Mouse (Mus musculus): ENCODE measurements around the gene Ciart. TPM values are rescaled to one million over a fixed set of nuclear protein-coding genes. Genes with fewer than 3 reads are reported as not detected.
"Not testable (repeated sequence)": the region's sequence is repeated elsewhere in the genome, so short reads cannot be mapped to it uniquely, and the experiment has no call there.

The Ciart gene
- polyA plus RNA-seq, 1 experiment, result not detected

DNA sequence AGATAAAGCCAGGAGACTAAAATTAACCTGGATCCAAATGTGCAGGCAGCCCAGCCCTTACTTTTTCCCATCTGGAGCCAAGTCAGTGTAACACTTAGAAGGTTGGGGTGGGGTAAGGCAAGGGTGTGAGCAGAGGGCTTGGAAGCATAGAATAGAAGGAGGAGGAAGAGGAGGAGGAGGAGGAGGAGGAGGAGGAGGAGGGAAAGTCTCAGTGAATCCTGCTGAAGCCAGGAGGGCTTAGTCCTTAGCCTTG is 20.2 kb upstream of the Ciart start:
- Histone ChIP-seq H3K27ac (ENCODE audit: insufficient read depth, low read depth, low read length) (no peak overlapping the region), H3K4me1 (ENCODE audit: control insufficient read depth, insufficient read depth, low read length) (peaks cover 11% of the 10 kb centered on the region), H3K4me3 (ENCODE audit: insufficient read depth, low read depth, low read length) (no peak overlapping the region)
- TF ChIP-seq POLR2A (IDR thresholded peaks at IDR 0.05; ENCODE audit: insufficient read depth, low read depth, low read length) (no peak), CTCF (IDR thresholded peaks at IDR 0.05; ENCODE audit: insufficient read depth, low read depth, low read length) (no peak)

DNA sequence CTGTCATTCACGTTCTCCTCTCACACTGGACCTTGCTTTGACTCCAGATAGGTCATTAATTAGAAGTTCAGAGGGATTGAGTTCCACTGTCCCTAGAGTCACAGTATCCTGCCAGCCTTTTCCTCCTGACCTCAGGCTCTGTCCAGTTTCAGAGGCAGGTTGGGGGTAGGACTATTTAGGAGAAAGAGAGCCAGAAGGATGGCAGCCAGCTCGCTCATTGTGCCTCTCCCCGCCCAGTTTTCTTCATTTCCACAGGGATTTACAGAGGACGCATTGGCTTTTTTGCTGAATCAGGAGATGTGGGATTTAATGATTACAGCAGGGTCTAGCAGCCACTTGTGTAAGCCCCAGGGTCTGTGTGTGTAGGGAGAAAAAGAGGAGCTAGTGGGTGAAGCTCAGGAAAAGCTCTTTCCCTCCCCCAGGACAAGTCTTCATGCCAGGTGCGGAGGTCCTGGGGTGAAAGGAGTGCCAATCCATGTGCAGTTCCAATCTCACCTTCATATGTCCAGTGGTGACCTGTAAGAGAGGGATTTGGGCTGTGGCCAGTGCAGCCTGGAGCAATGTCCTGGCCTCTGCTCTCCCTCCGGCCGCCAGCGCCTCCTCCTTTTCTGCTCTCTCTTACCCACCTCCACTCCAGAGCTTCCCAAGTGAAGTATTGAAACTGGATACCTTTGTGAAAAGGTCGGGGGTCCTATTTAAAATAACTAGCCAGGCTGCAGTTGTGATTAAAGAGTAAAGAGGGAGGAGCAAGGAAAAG is 19.7 kb upstream of the Ciart start:
- no peak overlapping the region for H3K4me3 ChIP-seq (ENCODE audit: insufficient read depth, low read depth, low read length)
- TF ChIP-seq POLR2A (IDR thresholded peaks at IDR 0.05; ENCODE audit: insufficient read depth, low read depth, low read length) (no peak), CTCF (IDR thresholded peaks at IDR 0.05; ENCODE audit: insufficient read depth, low read depth, low read length) (no peak)
- WGBS, result 65% methylated on average over 9 of the region's 9 CpGs
- peaks cover 11% of the 10 kb centered on the region for H3K4me1 ChIP-seq (ENCODE audit: control insufficient read depth, insufficient read depth, low read length)
- H3K27ac ChIP-seq (ENCODE audit: insufficient read depth, low read depth, low read length), result no peak overlapping the region

DNA sequence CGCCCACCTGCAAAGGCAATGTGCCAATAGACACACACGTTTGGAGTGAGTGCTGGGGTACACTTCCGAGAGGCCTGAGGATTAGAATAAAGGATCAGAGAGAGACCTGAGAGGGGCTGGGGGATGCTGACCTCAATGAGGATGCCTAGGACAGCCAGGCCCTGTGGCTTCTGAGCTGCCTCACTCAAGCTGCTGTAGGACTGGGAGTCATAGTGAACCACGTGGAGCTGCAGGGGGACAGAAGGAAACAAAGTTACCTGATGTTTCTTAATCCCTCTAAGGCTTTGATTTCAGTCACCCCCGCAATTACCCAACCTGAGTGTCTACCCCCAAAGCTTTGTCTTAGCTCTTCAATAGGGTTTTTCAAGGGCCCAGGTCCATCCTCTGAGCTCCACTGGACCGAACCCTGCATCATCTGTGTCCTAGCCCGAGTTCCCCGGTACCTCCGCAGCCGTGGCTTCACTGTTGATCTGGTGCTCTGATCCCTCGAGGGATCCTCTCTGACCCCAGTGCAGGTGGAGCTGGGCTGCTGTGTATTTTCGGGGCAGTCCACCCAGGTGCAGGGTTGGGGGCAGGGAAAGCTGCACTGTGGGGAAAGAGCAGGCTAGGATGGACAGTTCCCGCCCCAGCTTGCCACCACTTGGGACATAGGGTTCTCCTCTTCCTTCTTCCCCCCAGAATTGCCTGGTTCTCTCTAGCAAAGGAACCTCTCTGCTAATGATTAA is 17.9 kb upstream of the Ciart start:
- peaks cover 12% of the 10 kb centered on the region for H3K4me1 ChIP-seq (ENCODE audit: control insufficient read depth, insufficient read depth, low read length)
- WGBS, result 68% methylated on average over 13 of the region's 13 CpGs

DNA sequence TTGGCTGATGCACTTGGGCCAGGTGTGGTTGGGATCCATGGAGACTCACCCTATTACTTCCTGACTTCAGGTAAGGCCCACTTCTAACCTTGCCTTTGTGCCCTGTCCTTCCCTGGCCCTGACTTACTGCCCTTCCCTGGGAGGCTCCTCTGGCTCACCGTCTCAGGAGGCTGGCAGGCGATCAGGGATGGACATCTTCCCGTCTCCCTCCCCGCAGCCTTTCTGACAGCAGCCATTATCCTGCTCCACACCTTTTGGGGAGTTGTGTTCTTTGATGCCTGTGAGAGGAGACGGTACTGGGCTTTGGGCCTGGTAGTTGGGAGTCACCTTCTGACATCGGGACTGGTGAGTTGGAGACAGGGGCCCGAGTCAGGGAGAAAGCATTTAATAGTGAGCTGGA is 13.4 kb upstream of the Ciart start:
- not testable (repeated sequence) for H3K4me3 ChIP-seq (ENCODE audit: insufficient read depth, low read depth, low read length); H3K27ac ChIP-seq (ENCODE audit: insufficient read depth, low read depth, low read length)
- 85% methylated on average over 7 of the region's 7 CpGs for WGBS

More for the DNA sequence above, 17.9 kb upstream of the Ciart start:
- no peak overlapping the region for H3K27ac ChIP-seq (ENCODE audit: insufficient read depth, low read depth, low read length)
- H3K4me3 ChIP-seq (ENCODE audit: insufficient read depth, low read depth, low read length), result no peak overlapping the region
- TF ChIP-seq CTCF (IDR thresholded peaks at IDR 0.05; ENCODE audit: insufficient read depth, low read depth, low read length) (no peak), POLR2A (IDR thresholded peaks at IDR 0.05; ENCODE audit: insufficient read depth, low read depth, low read length) (no peak)

DNA sequence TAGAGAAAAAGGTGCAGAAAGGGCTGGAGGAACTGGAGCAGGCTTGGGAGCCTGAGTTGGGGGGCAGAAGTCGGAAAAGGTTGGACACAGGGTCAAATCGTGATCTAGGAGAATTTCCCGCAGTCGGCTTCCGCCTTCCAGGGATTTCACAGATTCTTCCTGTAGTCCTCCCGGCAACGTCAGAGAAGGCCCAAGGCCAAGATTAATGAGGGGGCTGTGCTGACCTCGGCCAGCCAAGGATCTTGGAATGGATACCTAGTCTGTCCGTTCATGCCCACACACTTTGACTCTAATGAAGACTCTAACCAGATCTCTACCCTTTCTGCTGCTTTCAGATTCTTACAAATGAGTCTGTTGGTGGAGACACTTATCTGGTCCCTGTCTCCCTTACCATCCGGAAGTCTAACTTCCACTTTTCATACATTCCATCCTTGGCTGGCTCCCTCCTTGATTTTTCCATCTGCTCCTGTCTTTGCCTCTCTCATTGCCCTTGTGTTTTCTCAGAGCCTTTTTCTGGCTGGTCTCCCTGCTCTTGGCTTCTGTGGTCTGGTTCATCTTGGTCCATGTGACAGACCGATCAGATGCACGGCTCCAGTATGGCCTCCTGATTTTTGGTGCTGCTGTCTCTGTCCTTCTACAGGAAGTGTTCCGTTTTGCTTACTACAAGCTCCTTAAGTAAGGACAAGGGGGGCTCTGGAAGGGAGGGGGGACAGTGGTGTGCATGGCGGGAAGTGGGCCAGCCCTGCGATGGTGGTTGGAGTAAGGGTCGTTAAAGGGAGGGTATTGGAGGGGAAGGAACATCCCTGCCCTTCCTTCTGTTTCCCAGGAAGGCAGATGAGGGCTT is 12.5 kb upstream of the Ciart start:
- Histone ChIP-seq H3K27ac (ENCODE audit: insufficient read depth, low read depth, low read length) (peak overlapping the region; percentile 59; the same call in 1 of the 2 replicates), H3K4me1 (ENCODE audit: control insufficient read depth, insufficient read depth, low read length) (peaks cover 22% of the 10 kb centered on the region), H3K4me3 (ENCODE audit: insufficient read depth, low read depth, low read length) (peak overlapping the region; percentile 62)
- WGBS, result 3% methylated on average over 16 of the region's 16 CpGs
- TF ChIP-seq POLR2A (IDR thresholded peaks at IDR 0.05; ENCODE audit: insufficient read depth, low read depth, low read length) (no peak), CTCF (IDR thresholded peaks at IDR 0.05; ENCODE audit: insufficient read depth, low read depth, low read length) (no peak)

More for the DNA sequence above, 13.4 kb upstream of the Ciart start:
- peaks cover 22% of the 10 kb centered on the region for H3K4me1 ChIP-seq (ENCODE audit: control insufficient read depth, insufficient read depth, low read length)

DNA sequence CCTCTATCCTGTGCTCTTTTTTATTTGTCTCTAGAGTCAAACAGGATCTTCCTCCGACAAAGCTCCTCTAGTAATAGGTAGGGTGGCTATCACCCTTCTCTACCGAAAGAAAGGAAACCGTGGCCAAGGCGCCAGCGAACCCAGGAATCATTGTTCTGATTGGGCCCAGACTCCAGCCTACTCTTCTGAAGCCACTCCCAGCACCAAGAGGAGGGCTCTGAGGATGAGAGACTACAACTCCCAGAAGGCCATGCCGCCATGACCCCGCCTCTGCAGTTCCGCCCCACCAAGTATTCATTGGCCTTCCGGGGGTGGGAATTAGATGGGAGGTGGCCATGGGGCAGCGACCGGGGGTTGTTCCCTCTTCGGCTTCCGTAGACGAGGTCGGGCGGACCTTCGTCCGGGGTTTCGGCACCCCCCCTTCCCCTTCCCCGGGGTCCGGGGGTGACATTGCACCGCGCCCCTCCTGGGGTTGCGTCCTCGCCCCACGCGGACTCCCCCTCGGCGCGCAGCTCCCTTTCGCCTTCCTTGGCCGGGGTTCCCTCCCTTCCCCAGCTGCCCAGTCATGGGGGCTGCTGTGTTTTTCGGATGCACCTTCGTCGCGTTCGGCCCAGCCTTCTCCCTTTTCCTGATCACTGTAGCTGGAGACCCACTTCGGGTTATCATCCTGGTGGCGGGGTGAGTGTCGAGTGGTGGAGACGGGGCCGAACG is 11.7 kb upstream of the Ciart start, which contains the start of gene Aph1a:
Gene Aph1a, plus strand, starts transcription at position 364 of the 711 bp plus-strand sequence.
- under 1% methylated on average over 29 of the region's 43 CpGs for WGBS
- H3K27ac ChIP-seq (ENCODE audit: insufficient read depth, low read depth, low read length), result peak within 1 kb of the TSS; percentile 59; the same call in 1 of the 2 replicates
- peaks cover 22% of the 10 kb centered on the region for H3K4me1 ChIP-seq (ENCODE audit: control insufficient read depth, insufficient read depth, low read length)
- H3K4me3 ChIP-seq (ENCODE audit: insufficient read depth, low read depth, low read length), result peak within 1 kb of the TSS; percentile 62

DNA sequence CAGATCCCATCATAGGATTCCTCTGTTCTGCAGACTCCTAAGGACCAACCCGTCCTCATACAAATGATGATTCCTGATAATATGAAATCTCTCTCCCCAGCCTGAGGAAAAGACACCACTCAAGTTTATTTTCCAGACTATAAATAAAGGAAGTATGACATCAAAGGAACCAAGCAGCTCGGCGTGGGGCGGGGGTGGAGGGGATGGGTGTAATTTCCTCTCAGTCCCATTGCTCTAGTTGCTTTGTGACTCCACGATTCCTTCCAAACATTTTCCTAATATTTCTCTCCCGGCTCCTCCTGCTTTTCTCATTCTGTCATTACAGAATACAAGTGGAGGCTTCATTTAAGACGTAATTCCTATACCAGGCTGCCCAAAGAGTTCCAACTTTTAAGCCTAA is 11.1 kb upstream of the Ciart start:
- Histone ChIP-seq H3K4me1 (ENCODE audit: control insufficient read depth, insufficient read depth, low read length) (peaks cover 22% of the 10 kb centered on the region), H3K27ac (ENCODE audit: insufficient read depth, low read depth, low read length) (0 out of 2 replicates have a peak overlapping the region, but pooled peaks have one; percentile 56), H3K4me3 (ENCODE audit: insufficient read depth, low read depth, low read length) (no peak overlapping the region)
- 16% methylated on average over 7 of the region's 7 CpGs for WGBS
- TF ChIP-seq POLR2A (IDR thresholded peaks at IDR 0.05; ENCODE audit: insufficient read depth, low read depth, low read length), result no peak
- TF ChIP-seq CTCF (IDR thresholded peaks at IDR 0.05; ENCODE audit: insufficient read depth, low read depth, low read length), result no peak

DNA sequence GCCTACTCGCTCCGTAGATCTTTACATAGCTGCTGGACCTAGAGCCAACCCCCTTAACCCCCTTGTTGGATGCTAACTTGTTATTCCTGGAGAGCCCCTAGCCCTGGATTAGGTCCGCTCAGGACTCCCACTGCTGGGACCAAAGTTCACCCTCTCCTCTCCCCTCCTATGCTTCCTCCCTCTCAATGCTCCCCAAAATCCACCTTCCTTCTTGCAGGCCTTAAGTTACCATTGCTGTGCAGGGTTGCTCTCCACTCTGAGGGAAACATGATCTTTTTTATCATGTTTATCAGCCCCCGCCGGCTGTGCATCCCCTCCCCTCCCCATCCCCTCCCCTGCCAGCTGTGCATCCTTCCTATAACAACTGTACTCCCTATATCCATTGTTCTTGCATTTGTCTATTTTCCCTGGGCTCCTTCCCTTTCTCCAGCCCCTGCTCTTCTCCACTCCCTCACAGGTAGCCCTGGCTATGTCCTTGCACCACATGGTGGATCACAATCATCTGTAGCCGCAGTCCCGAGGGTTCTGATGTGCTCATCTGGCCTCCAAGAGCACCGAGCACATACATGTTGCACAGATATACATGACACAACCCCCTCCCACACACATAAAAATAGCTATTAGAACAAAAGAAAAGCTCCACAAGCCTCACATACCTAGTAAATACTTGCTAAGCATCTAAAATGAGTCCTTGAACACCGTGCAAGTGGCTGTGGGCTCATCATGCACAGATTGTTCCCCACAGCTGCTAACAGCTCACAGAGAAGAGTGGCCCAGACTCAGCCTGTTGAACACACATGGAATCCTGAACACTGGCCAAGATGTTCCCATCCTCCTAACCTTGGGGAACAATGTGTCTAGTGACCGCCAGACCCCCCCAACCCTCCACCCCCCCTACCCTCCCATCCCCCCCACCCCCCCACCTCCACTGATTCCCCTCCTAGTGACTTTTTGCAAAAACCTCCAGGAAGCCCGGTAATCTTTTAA is 10.3 kb upstream of the Ciart start:
- WGBS, result 35% methylated on average over 11 of the region's 11 CpGs
- Histone ChIP-seq H3K27ac (ENCODE audit: insufficient read depth, low read depth, low read length) (peak overlapping the region; percentile 58), H3K4me1 (ENCODE audit: control insufficient read depth, insufficient read depth, low read length) (peaks cover 22% of the 10 kb centered on the region), H3K4me3 (ENCODE audit: insufficient read depth, low read depth, low read length) (no peak overlapping the region)
- TF ChIP-seq CTCF (IDR thresholded peaks at IDR 0.05; ENCODE audit: insufficient read depth, low read depth, low read length) (no peak), POLR2A (IDR thresholded peaks at IDR 0.05; ENCODE audit: insufficient read depth, low read depth, low read length) (no peak)
